Mouse (Mus musculus) forebrain, embryonic 13.5 days (tissue): Measurements from ENCODE around the gene Rnf114. TPM values are rescaled to one million over a fixed set of nuclear protein-coding genes. Genes with fewer than 3 reads are reported as not detected.

Experiments used
- ATAC-seq: fragments of 200-750 bp; cut with Nextera tagmentation; 2 replicates; pipeline ENCODE4 v1.8.0; 2017
- H3K27ac ChIP-seq: fragments of 300-500 bp; sonication (generic); 2 replicates; pipeline ENCODE4 v1.5.1; 2015; ENCODE audit warnings: inconsistent platforms, mild to moderate bottlenecking, moderate library complexity
- H3K27me3 ChIP-seq: fragments of 300-500 bp; sonication (generic); 2 replicates; pipeline ENCODE4 v1.6.1; 2015; ENCODE audit warnings: mild to moderate bottlenecking, inconsistent platforms
- H3K36me3 ChIP-seq: fragments of 300-500 bp; sonication (generic); 2 replicates; pipeline ENCODE4 v1.6.1; 2015; ENCODE audit warnings: mild to moderate bottlenecking, inconsistent platforms; ENCODE audit not compliant: poor library complexity, severe bottlenecking
- H3K4me1 ChIP-seq: fragments of 300-500 bp; sonication (generic); 2 replicates; pipeline ENCODE4 v1.6.1; 2015; ENCODE audit warnings: inconsistent platforms
- H3K4me2 ChIP-seq: fragments of 300-500 bp; sonication (generic); 2 replicates; pipeline ENCODE4 v1.6.1; 2015; ENCODE audit warnings: inconsistent platforms, mild to moderate bottlenecking, moderate library complexity
- H3K4me3 ChIP-seq: fragments of 300-500 bp; sonication (generic); 2 replicates; pipeline ENCODE4 v1.5.1; 2015; ENCODE audit warnings: mild to moderate bottlenecking, inconsistent platforms
- H3K9ac ChIP-seq: fragments of 300-500 bp; sonication (generic); 2 replicates; pipeline ENCODE4 v1.6.1; 2015; ENCODE audit warnings: mild to moderate bottlenecking, inconsistent platforms
- H3K9me3 ChIP-seq: fragments of 300-500 bp; sonication (generic); replicated peaks from 2 replicates; pipeline ENCODE4 v1.6.1; 2016; ENCODE audit warnings: inconsistent platforms
- WGBS: fragments of 180-500 bp; shearing (Covaris S2); methylation state at CpG from one replicate; pipeline ENCODE4 v1.1.7; 2015; 5-methylcytosine and 5-hydroxymethylcytosine counted together
- polyA plus RNA-seq: library from polyadenylated mRNA; unstranded; fragments of >200 nt; fragmentation: Nextera tagmentation; extraction: Ambion mirVana; gene quantifications from 2 replicates; pipeline ENCODE4 v1.2.1, GENCODE M21; 2015

Gene Rnf114
- polyA plus RNA-seq, 1 experiment from 2014 or later = 134 TPM

GRCm38 (mm10) chr2:167563703-167564102 lies 71.3 kb downstream of the Rnf114 start:
- Histone ChIP-seq H3K9ac (no peak overlapping the region), H3K36me3 (no peaks in the 10 kb centered on the region), H3K4me2 (no peak overlapping the region), H3K27ac (no peak overlapping the region), H3K4me3 (no peak overlapping the region), H3K4me1 (peaks cover 33% of the 10 kb centered on the region), H3K9me3 (no peaks in the 10 kb centered on the region), H3K27me3 (peaks cover 11% of the 10 kb centered on the region; the same call in 1 of the 2 replicates)
- peak; percentile 51; the same call in 1 of the 2 replicates for ATAC-seq
- 57% methylated on average over 12 of the region's 12 CpGs for WGBS

- WGBS = 86% methylated on average over 13 of the region's 13 CpGs
- no peak for ATAC-seq
Observed at GRCm38 (mm10) chr2:167564551-167565311, 72.3 kb downstream of the Rnf114 start.

GRCm38 (mm10) chr2:167565312-167565656 lies 72.8 kb downstream of the Rnf114 start:
- 83% methylated on average over 3 of the region's 3 CpGs for WGBS

More at GRCm38 (mm10) chr2:167564551-167565311, 72.3 kb downstream of the Rnf114 start:
- Histone ChIP-seq H3K36me3 (no peaks in the 10 kb centered on the region), H3K4me3 (no peak overlapping the region), H3K9me3 (no peaks in the 10 kb centered on the region), H3K4me2 (no peak overlapping the region), H3K27me3 (peaks cover 11% of the 10 kb centered on the region; the same call in 1 of the 2 replicates), H3K4me1 (peaks cover 27% of the 10 kb centered on the region), H3K9ac (no peak overlapping the region), H3K27ac (no peak overlapping the region)

GRCm38 (mm10) chr2:167565682-167566081 lies 73.2 kb downstream of the Rnf114 start:
- H3K4me3 ChIP-seq = no peak overlapping the region
- no peak overlapping the region for H3K27ac ChIP-seq
- peaks cover 23% of the 10 kb centered on the region for H3K4me1 ChIP-seq
- H3K36me3 ChIP-seq = no peaks in the 10 kb centered on the region
- peak overlapping the region; percentile 8; the same call in 1 of the 2 replicates for H3K4me2 ChIP-seq
- peak overlapping the region; percentile 10; the same call in 1 of the 2 replicates for H3K9ac ChIP-seq
- H3K9me3 ChIP-seq = no peaks in the 10 kb centered on the region
- WGBS = 21% methylated on average over 19 of the region's 19 CpGs
- no peak for ATAC-seq
- H3K27me3 ChIP-seq = 0 out of 2 replicates have a peak, but pooled peaks cover 1% of the 10 kb centered on the region

More at GRCm38 (mm10) chr2:167565312-167565656, 72.8 kb downstream of the Rnf114 start:
- Histone ChIP-seq H3K9ac (no peak overlapping the region), H3K4me1 (peaks cover 23% of the 10 kb centered on the region), H3K4me3 (no peak overlapping the region), H3K27me3 (peaks cover 5% of the 10 kb centered on the region; the same call in 1 of the 2 replicates), H3K36me3 (no peaks in the 10 kb centered on the region), H3K9me3 (no peaks in the 10 kb centered on the region), H3K27ac (no peak overlapping the region), H3K4me2 (no peak overlapping the region)
- ATAC-seq = no peak

Other genes with a start within 250 kb of the Rnf114 start
- 9.1 and 9.2 TPM in 2 replicates for gene B4galt5, start 143.5 kb upstream of the Rnf114 start, polyA plus RNA-seq
- gene Slc9a8, start 70.9 kb upstream of the Rnf114 start, polyA plus RNA-seq = 19.5 and 21.1 TPM in 2 replicates
- gene Spata2, start 242 bp downstream of the Rnf114 start, polyA plus RNA-seq = 21.3 and 24.4 TPM in 2 replicates
- 1.9 and 2.7 TPM in 2 replicates for gene Snai1, start 45.5 kb downstream of the Rnf114 start, polyA plus RNA-seq
- 278 and 309 TPM in 2 replicates for gene Ube2v1, start 139.4 kb downstream of the Rnf114 start, polyA plus RNA-seq
- 5.5 and 8.2 TPM in 2 replicates for gene Gm20431, start 168.9 kb downstream of the Rnf114 start, polyA plus RNA-seq
- gene Cebpb, start 196.3 kb downstream of the Rnf114 start, polyA plus RNA-seq = 0.11 and 0.14 TPM in 2 replicates
- 22.1 and 24.0 TPM in 2 replicates for gene Tmem189, start 197.2 kb downstream of the Rnf114 start, polyA plus RNA-seq